Mouse (Mus musculus) myocyte (in vitro differentiated cells): ENCODE measurements around the gene Gm10282. TPM values are rescaled to one million over a fixed set of nuclear protein-coding genes. Genes with fewer than 3 reads are reported as not detected.

Experiments
- H3K27me3 ChIP-seq: one replicate; pipeline ENCODE4 v1.6.1; 2011; ENCODE audit not compliant: control insufficient read depth, insufficient read depth, insufficient read length
- H3K36me3 ChIP-seq: one replicate; pipeline ENCODE4 v1.6.1; 2011; ENCODE audit not compliant: control insufficient read depth, insufficient read depth
- H3K4me2 ChIP-seq: one replicate; pipeline ENCODE4 v1.6.1; 2011; ENCODE audit warnings: low read depth, control low read depth
- H3K4me3 ChIP-seq: one replicate; pipeline ENCODE4 v1.5.1; 2011; ENCODE audit warnings: mild to moderate bottlenecking, control low read depth, moderate library complexity
- H3K79me2 ChIP-seq: one replicate; pipeline ENCODE4 v1.6.1; 2011; ENCODE audit not compliant: control insufficient read depth, insufficient read depth
- H3ac ChIP-seq: one replicate; pipeline ENCODE4 v1.6.1; 2011; ENCODE audit not compliant: control insufficient read depth, insufficient read length
- CEBPB ChIP-seq: IDR thresholded peaks from 2 replicates; pipeline ENCODE4 v1.6.1; 2011; ENCODE audit warnings: mild to moderate bottlenecking, moderate library complexity; ENCODE audit not compliant: poor library complexity, insufficient read depth, severe bottlenecking
- E2F4 ChIP-seq: IDR thresholded peaks from one replicate; pipeline ENCODE4 v1.6.1; 2011; ENCODE audit warnings: mild to moderate bottlenecking, control low read depth, moderate library complexity; ENCODE audit not compliant: insufficient read depth
- MAX ChIP-seq: IDR thresholded peaks from one replicate; pipeline ENCODE4 v1.6.1; 2011; ENCODE audit warnings: low read depth, mild to moderate bottlenecking, control low read depth
- MYOD1 ChIP-seq, 3 experiments: IDR thresholded peaks; one replicate each; pipeline ENCODE4 v1.6.1; 2011; ENCODE audit warnings: control low read depth in 2 of 3, low read depth in 2 of 3, mild to moderate bottlenecking in 2 of 3, moderate library complexity in 1 of 3; ENCODE audit not compliant: insufficient read length in 2 of 3, control insufficient read depth in 1 of 3
- MYOG ChIP-seq, 3 experiments: IDR thresholded peaks; one replicate each; pipeline ENCODE4 v1.6.1; 2011; ENCODE audit warnings: control low read depth in 2 of 3, low read depth in 2 of 3, mild to moderate bottlenecking in 2 of 3; ENCODE audit not compliant: insufficient read length in 2 of 3, control insufficient read depth in 1 of 3, insufficient read depth in 1 of 3
- POLR2A ChIP-seq: IDR thresholded peaks from one replicate; pipeline ENCODE4 v1.6.1; 2011; ENCODE audit warnings: low read depth, mild to moderate bottlenecking, control low read depth, moderate library complexity; ENCODE audit not compliant: insufficient read length
- POLR2AphosphoS2 ChIP-seq: IDR thresholded peaks from one replicate; pipeline ENCODE4 v1.6.1; 2011; ENCODE audit warnings: low read depth, control low read depth; ENCODE audit not compliant: insufficient read length
- REST ChIP-seq: IDR thresholded peaks from one replicate; pipeline ENCODE4 v1.6.1; 2011; ENCODE audit warnings: mild to moderate bottlenecking, control low read depth, moderate library complexity; ENCODE audit not compliant: insufficient read depth, insufficient read length
- SRF ChIP-seq: IDR thresholded peaks from one replicate; pipeline ENCODE4 v1.6.1; 2011; ENCODE audit warnings: low read depth; ENCODE audit not compliant: control insufficient read depth, insufficient read length
- TCF12 ChIP-seq: IDR thresholded peaks from one replicate; pipeline ENCODE4 v1.6.1; 2011; ENCODE audit warnings: mild to moderate bottlenecking, control low read depth; ENCODE audit not compliant: poor library complexity, insufficient read depth, severe bottlenecking
- TCF3 ChIP-seq: IDR thresholded peaks from one replicate; pipeline ENCODE4 v1.6.1; 2011; ENCODE audit warnings: low read depth, control low read depth; ENCODE audit not compliant: insufficient read length
- USF1 ChIP-seq: IDR thresholded peaks from one replicate; pipeline ENCODE4 v1.6.1; 2011; ENCODE audit warnings: low read depth, mild to moderate bottlenecking, control low read depth, moderate library complexity
- polyA plus RNA-seq: library from polyadenylated mRNA; unstranded; fragments of >200 nt; fragmentation: generic; extraction: Trizol; gene quantifications from one replicate; pipeline ENCODE4 v1.2.1, GENCODE M21; 2012; ENCODE audit warnings: missing spikeins

The Gm10282 gene
- polyA plus RNA-seq, 1 experiment = 63.4 TPM

DNA sequence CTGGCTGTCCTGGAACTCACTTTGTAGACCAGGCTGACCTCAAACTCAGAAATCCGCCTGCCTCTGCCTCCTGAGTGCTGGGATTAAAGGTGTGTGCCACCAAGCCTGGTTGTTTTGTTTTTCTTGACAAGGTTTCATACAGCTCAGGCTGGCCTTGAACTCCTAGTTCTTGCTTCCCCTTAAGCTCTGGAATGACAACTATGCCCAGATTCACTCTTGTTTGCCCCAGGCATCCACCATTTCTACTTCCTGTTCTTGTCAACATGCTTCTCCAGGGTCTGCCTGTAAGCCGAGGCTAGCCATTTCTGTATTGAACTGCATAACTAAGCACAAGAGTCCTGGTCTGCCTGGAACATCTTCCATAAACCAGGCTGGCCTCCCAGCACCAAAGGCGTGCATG lies 24.1 kb upstream of the Gm10282 start:
- H3K4me2 ChIP-seq = no peak overlapping the region
- H3K36me3 ChIP-seq = no peaks in the 10 kb centered on the region

DNA sequence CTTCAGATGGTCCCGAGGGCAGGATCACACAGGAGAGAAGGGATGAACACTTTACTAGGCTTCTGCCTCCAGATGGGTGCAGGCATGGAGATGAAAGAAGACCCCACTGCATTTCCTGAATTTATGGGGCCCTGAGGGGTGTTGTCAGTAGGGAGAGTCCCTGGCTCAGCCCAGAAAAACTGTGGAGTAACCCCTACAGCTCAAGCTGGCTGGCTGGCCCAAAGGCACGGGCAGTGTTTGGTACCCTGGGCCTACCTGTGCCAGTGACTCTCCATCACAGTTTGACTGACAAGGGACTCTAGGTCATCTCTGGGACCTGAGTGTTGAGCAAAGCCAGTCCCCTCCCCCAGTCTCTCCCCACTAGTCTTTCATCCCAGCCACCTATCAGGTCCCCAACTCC lies 19.6 kb upstream of the Gm10282 start:
- Histone ChIP-seq H3K27me3 (no peaks in the 10 kb centered on the region), H3K4me2 (no peak overlapping the region)

More for the DNA sequence above, 24.1 kb upstream of the Gm10282 start:
- TF ChIP-seq MAX = no peak
- TF ChIP-seq POLR2A = no peak
- no peak for TF ChIP-seq MYOG (IDR thresholded peaks at IDR 0.05; ENCODE audit: control insufficient read depth in 1 of 3, insufficient read depth in 1 of 3, insufficient read length in 2 of 3, low read depth in 2 of 3)
- no peak for TF ChIP-seq E2F4
- no peak for TF ChIP-seq TCF12
- no peak for TF ChIP-seq POLR2AphosphoS2
- no peak for TF ChIP-seq TCF3
- TF ChIP-seq MYOD1 (IDR thresholded peaks at IDR 0.05; ENCODE audit: control insufficient read depth in 1 of 3, insufficient read length in 2 of 3, low read depth in 2 of 3) = no peak
- no peak for TF ChIP-seq USF1
- TF ChIP-seq CEBPB = no peak
- TF ChIP-seq SRF = no peak
- TF ChIP-seq REST = no peak
- no peaks in the 10 kb centered on the region for H3K79me2 ChIP-seq
- H3K4me3 ChIP-seq = no peak overlapping the region
- no peaks in the 10 kb centered on the region for H3K27me3 ChIP-seq
- H3ac ChIP-seq = no peak overlapping the region

GRCm38 (mm10) chr8:72324036-72324706 lies 19.1 kb upstream of the Gm10282 start:
- Histone ChIP-seq H3ac (no peak overlapping the region), H3K4me2 (no peak overlapping the region), H3K27me3 (no peaks in the 10 kb centered on the region), H3K79me2 (peaks cover 10% of the 10 kb centered on the region), H3K36me3 (no peaks in the 10 kb centered on the region), H3K4me3 (no peak overlapping the region)
- TF ChIP-seq POLR2A (no peak), MYOD1 (IDR thresholded peaks at IDR 0.05; ENCODE audit: control insufficient read depth in 1 of 3, insufficient read length in 2 of 3, low read depth in 2 of 3) (no peak), SRF (no peak), CEBPB (no peak), MAX (no peak), MYOG (IDR thresholded peaks at IDR 0.05; ENCODE audit: control insufficient read depth in 1 of 3, insufficient read depth in 1 of 3, insufficient read length in 2 of 3, low read depth in 2 of 3) (no peak), POLR2AphosphoS2 (no peak), TCF12 (no peak), E2F4 (no peak), REST (no peak), TCF3 (no peak), USF1 (no peak)

More for the DNA sequence above, 19.6 kb upstream of the Gm10282 start:
- Histone ChIP-seq H3K79me2 (peaks cover 10% of the 10 kb centered on the region), H3K36me3 (no peaks in the 10 kb centered on the region), H3ac (no peak overlapping the region), H3K4me3 (no peak overlapping the region)
- TF ChIP-seq POLR2A (no peak), MYOG (IDR thresholded peaks at IDR 0.05; ENCODE audit: control insufficient read depth in 1 of 3, insufficient read depth in 1 of 3, insufficient read length in 2 of 3, low read depth in 2 of 3) (no peak), SRF (no peak), USF1 (no peak), TCF12 (no peak), TCF3 (no peak), MAX (no peak), E2F4 (no peak), MYOD1 (IDR thresholded peaks at IDR 0.05; ENCODE audit: control insufficient read depth in 1 of 3, insufficient read length in 2 of 3, low read depth in 2 of 3) (no peak), CEBPB (no peak), POLR2AphosphoS2 (no peak), REST (no peak)

DNA sequence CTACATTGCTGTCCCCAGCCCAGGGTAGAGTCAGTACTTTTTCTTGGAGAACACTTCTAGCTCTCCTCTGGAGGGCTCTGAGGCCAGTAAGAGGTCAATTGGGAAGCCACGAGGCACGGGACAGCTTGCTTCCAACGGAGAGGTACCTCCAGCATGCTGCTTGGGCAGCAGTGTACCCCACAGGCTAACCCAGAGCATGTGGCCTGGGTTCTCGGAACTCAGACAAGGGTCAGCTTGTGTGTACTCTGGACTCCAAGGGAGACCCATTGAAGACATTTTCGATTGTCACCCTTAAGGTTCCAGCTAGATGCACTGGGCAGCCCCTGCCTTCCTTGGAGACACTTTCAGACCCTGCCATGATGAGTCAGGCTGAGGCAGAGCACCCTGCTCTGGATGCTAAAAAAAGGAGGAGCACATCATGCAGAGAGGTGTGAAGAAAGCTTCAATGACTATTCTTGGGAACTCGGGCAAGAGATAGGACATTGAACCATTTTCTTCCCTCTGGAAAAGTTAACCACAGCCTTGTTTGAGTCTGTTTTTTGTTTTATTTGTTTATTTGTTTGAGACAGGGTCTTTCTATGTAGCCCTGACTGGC lies 18.2 kb upstream of the Gm10282 start:
- H3ac ChIP-seq = no peak overlapping the region
- no peak overlapping the region for H3K4me3 ChIP-seq
- no peaks in the 10 kb centered on the region for H3K36me3 ChIP-seq
- peaks cover 10% of the 10 kb centered on the region for H3K79me2 ChIP-seq
- no peak overlapping the region for H3K4me2 ChIP-seq
- no peak for TF ChIP-seq MYOG (IDR thresholded peaks at IDR 0.05; ENCODE audit: control insufficient read depth in 1 of 3, insufficient read depth in 1 of 3, insufficient read length in 2 of 3, low read depth in 2 of 3)
- no peak for TF ChIP-seq USF1
- no peak for TF ChIP-seq E2F4
- no peak for TF ChIP-seq TCF3
- no peak for TF ChIP-seq MYOD1 (IDR thresholded peaks at IDR 0.05; ENCODE audit: control insufficient read depth in 1 of 3, insufficient read length in 2 of 3, low read depth in 2 of 3)
- TF ChIP-seq SRF = no peak
- TF ChIP-seq MAX = no peak
- TF ChIP-seq POLR2AphosphoS2 = no peak
- TF ChIP-seq CEBPB = no peak
- TF ChIP-seq POLR2A = no peak
- TF ChIP-seq REST = no peak
- TF ChIP-seq TCF12 = no peak
- H3K27me3 ChIP-seq = no peaks in the 10 kb centered on the region
